Mouse (Mus musculus) thymus, postnatal 10 days (tissue): ENCODE measurements around the gene Pex14.

Experiments
- DNase-seq, 2 experiments: peaks; one replicate each; pipeline ENCODE4 v3.0.0; 2021; ENCODE audit warnings: low spot score in 2 of 2

Gene Pex14

DNA sequence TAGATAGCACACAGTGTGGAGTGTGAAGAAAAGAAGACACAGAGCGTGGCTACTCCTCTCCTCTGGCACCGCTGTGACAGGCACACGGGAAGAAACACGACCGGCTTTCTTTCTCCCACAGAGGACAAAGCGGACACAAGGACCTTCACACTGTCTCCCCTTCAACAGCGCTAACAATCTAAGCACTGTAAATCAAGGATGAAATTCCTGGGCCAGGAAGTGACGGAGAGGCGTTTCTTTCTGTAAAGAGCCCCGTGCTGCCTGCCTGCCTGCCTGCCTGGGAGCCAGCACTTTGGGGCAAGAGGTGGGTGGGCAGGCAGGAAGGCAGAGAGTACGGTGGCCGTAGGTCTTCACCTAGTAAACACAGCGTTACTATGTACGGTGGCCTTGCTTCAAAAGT, 42.2 kb downstream of the Pex14 start:
- DNase-seq = no peak

- no peak for DNase-seq
These were observed 42.7 kb downstream of the Pex14 start for GRCm38 (mm10) chr4:149056957-149057356.

DNA sequence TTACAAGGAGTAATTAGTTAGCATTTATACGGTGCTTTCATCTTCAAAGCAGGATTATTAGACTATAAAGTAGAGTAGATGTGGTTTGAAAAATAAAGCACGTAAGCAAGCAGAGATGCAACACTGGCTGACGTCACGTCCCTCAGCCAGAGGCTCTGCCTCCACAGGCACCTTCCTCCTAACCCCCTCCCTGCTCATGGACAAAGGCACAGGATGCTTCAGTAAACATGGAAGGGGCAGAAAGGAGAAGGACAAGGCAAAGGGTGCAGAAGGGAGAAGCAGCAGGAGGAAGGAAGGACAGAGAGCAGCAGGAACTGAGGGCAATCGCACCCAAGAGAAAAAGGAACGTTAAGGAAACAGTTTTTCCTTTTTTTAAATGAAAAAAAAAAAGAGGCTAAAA, 43.8 kb downstream of the Pex14 start:
- no peak for DNase-seq

- no peak for DNase-seq
These were observed 50.1 kb downstream of the Pex14 start for GRCm38 (mm10) chr4:149049351-149050159.

DNA sequence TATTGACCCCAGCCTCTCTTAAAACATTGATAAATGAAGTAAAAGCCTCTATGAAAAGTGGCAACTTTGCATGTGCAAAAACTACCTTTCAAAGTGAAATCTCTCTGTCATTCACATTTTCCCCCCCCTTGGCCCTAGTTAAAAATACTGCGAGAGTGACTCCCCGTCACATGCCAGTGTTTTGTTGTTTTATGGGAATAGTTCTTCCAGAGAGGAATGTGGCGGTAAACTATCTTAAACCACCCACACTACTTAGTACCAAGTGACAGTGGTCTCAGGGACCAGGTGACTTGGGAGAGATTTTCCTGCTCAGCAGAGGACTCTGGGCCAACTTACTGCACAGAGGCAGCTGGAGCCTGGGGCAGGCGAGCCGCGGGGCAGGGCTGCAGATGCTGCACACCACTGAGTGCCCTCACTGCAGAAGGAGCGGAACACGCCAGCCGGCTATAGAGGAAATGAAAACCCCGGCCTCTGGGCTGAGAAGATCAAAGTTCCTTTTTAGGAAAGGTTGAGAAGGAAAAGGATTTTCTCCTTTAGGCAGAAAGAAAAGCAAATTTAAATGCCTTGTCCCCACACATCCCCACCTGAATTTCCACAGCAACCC, 50.9 kb downstream of the Pex14 start:
- DNase-seq = peak; percentile 9 to 30

DNA sequence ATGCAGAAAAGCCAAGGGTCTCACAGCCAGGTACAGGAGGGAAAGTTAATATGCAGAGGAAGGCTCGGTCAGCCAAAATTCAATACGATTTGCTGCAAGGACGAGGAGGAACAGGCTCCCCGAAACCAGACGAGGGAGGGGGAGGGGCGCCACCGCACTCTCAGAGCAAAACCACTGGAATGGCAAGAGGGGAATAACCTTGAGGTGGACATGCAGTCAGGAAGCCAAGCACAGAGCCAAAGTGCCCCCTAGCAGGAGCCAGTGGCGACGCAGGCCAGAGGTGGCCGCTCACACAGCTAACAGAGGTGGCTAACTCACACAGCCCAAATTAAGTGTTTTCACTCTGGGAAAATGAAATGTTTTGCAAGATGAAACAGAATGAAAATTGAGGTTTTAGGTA, 52.3 kb downstream of the Pex14 start:
- no peak for DNase-seq

GRCm38 (mm10) chr4:149045885-149046284, 53.8 kb downstream of the Pex14 start:
- no peak for DNase-seq

DNA sequence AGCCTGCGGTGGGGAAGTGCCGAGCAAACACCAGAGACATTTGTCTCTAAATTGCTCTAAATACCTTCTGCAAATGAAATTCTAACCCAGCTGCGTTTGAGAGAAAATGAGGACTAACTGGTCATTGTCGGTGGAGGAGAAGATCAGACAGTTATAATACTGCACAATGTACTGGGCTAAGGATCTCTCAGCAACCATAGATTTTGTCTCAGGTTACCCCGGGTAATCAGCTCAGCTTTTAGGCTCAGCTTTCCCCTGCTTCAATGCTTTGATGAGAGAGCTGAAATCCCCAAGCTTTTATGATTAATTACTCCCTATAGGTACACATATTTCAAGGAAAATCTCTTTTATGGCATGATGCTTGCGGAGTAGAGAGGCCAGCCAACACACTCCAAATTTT, 59.4 kb downstream of the Pex14 start:
- no peak for DNase-seq

DNA sequence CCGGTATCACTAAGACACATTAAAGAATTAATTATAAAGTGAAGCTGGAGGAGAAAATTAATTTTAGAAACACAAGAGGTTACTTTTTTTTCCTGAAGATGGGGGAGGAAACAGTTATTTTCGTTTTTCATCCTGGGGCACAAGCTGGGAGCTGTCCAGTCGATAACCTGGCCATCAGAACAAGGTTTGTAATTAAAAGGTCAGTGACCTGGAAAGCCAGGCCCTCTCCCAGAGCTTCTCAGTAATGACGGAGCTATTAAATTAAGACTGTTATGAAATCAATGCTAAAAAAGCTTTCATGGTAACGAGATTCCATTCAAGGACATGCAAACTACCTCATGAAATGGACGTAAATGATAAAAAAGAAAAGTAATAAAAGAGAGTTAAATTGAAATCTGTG, 62.0 kb downstream of the Pex14 start:
- DNase-seq = no peak

GRCm38 (mm10) chr4:149036592-149036991, 63.1 kb downstream of the Pex14 start:
- peak in 1 of 2 experiments; percentile 18 for DNase-seq

- DNase-seq = no peak
These were observed 68.2 kb downstream of the Pex14 start for GRCm38 (mm10) chr4:149031507-149031906.

DNA sequence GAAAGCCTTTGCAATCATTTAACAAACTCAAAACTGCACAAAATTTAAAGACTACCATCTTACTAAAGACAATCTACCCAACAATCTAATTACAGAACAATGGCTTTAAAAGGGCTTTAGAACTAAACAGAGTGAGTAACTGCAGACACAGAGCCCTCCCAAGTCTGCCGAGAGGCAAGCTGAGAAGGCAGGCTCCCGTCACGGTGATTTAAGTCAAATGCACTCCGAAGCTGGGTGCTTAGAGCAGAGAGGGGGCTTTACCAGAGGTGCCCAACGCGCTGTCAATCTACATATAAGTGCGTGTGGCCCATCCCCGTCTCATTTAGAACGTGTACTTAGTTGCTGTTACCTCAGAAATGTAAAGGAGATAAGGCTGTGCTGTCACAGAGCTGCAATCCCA, 72.1 kb downstream of the Pex14 start:
- DNase-seq = no peak

DNA sequence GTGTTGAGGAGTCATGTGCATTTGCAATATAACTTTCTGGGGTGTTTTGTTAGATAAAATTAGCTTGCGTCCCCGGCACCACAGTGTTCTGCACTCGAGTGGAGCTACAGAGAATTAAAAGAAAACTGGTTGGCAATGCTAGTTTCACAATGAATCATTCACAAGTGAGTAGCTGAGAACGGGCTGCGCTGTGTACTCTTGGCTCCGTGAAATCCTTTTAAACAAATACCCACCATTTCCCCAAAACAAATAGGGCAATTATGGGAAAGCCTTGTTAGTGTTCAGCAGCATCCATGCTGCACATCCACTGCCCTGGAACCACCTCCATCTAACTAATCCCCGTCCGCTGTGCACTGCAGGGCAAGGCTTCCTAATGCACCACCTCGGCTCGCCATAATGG, 74.4 kb downstream of the Pex14 start:
- DNase-seq = no peak

DNA sequence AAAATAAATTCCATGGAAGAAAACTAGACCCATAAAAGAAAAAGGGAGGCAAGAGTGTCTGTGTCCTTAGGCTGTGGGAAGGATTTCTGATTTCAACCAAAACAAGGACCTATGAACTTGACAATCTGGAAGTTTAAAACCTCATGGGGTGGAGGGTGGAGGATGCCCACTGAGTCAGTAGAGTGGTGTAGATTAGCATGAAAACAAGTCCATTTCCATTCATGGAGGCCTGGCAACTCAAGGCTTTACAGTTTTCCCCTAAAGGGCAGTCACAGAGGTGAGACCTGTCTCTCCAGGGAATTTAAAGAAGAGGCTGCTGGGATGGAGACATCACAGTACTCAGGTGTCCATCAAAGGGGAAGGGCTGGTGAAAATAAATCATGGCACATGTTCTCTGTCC, 78.7 kb downstream of the Pex14 start:
- DNase-seq = no peak

GRCm38 (mm10) chr4:149019456-149019855, 80.2 kb downstream of the Pex14 start:
- no peak for DNase-seq

- DNase-seq = no peak
These were observed 92.9 kb downstream of the Pex14 start for GRCm38 (mm10) chr4:149006756-149007155.

DNA sequence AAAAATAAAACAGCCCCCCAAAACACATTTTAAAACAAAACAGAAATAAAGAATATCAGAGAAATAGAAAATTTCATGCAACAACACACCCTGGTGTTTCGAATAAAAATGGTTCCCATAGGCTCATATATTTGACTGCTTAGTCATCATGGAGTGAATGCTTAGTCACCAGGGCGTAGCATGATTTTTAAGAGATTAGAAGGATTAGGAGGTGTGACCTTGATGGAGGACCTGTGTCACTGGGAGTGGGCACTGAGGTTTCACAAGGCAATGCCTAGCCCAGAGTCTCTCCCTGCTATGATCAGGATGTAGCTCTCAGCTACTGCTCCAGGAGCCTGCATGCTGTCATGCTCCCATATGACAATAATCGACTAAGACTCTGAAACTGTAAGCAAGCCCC, 93.6 kb downstream of the Pex14 start:
- no peak for DNase-seq

DNA sequence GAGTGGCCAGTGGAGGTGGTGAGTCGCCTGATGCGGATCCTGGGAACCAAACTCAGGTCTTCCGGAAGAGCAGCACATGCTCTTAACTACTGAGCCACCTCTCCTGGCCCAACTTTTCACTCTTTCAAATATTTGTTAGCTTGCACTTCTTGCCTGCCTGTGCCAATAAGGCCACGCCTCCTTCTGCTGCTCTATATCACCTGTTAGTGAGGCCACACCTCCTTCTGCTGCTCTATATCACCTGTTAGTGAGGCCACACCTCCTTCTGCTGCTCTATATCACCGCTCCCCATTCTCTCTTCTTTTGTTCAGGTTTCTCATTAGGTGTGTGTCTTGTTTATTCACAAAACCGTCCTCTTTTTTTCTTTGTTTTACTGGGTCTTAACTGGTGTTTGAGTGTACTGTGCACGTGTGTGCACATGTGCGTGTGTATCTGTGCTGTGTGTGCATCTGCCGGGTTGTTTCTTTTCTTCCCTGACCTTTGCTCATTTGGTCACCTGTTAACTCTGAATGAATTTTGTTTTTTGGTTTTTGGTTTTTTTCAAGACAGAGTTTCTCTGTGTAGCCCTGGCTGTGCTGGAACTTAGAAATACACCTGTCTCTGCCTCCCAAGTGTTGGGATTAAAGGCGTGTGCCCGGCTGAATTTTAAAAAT, 97.1 kb downstream of the Pex14 start:
- DNase-seq = no peak

GRCm38 (mm10) chr4:149001515-149001914, 98.2 kb downstream of the Pex14 start:
- no peak for DNase-seq

DNA sequence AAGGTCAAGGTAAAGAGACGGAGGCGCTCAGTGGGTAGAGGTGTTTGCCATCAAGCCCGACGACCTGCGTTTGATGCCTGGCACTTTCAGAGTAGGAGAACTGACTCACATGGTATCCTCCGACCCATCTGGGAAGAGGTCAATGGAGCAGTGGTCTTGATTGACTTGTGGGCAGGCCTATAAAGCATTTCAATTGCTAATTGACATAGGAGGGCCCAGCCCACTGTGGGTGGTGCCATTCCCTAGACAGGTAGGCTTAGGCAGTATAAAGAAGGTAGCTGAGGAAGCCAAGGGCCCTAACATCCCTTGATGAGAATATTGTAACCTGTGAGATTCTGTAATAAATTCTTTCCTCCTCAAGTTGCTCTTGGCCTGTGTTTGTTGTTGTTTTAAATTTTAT, 98.9 kb downstream of the Pex14 start:
- DNase-seq = no peak

DNA sequence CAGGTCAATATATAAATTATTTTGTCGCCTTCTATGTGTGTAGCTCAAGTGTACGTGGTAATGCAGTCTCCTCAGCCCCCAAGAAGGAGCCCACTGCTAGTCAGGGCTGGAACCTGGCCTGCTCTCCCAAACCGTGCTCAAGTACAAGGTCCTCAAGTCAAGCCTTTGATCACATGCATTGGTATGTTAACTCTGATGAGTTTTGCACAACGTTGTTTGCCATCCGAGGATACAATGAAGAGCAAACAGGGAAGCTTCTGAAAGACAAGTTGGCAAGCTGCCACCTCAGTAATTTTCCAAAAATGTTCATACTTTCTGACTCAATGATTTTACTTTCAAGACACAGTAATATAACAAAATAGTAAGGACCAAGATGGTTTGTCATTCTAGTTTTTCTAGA, 105.7 kb downstream of the Pex14 start:
- no peak for DNase-seq

GRCm38 (mm10) chr4:148990038-148990437, 109.6 kb downstream of the Pex14 start:
- DNase-seq = no peak
